Mouse (Mus musculus): ENCODE data around the gene Cactin. TPM values are rescaled to one million over a fixed set of nuclear protein-coding genes. Genes with fewer than 3 reads are reported as not detected.

Cactin gene
- total RNA-seq, 2 experiments from 2014 or later: 7.9 to 8.3 TPM

GRCm38 (mm10) chr10:81365073-81365472 lies 44.2 kb downstream of the Cactin start:
- no peak for DNase-seq

- no peak for DNase-seq
Observed at GRCm38 (mm10) chr10:81365672-81366476, 45.0 kb downstream of the Cactin start, which contains the start of gene 4930404N11Rik. 4930404N11Rik (minus strand) TSS chr10:81365816.

- DNase-seq: no peak
Observed at GRCm38 (mm10) chr10:81366477-81367206, 45.7 kb downstream of the Cactin start.

GRCm38 (mm10) chr10:81367207-81367495 lies 46.2 kb downstream of the Cactin start:
- DNase-seq: no peak

- no peak for DNase-seq
Observed at GRCm38 (mm10) chr10:81375322-81375721, 54.4 kb downstream of the Cactin start.

Small RNA genes within 50 kb of the gene (microRNA-seq; reads per million reads assigned to microRNA genes)
- gene Mir3057 (ENCODE audit: borderline replicate concordance in 2 of 2): 4.0 to 8.8 reads per million in 2 experiments

Other genes with a start within 250 kb of the Cactin start
- under 1 TPM; 0.10 to 0.83 TPM for gene Creb3l3, start 222.2 kb upstream of the Cactin start, total RNA-seq (2021)
- 100 to 1,000 TPM; 149 to 161 TPM for gene Map2k2, start 215.2 kb upstream of the Cactin start, total RNA-seq (2021)
- gene Zbtb7a, start 185.9 kb upstream of the Cactin start, total RNA-seq (2021): 10 to 100 TPM; 21.4 to 22.3 TPM
- gene Pias4, start 153.2 kb upstream of the Cactin start, total RNA-seq (2021): 10 to 100 TPM; 11.7 to 14.2 TPM
- 100 to 1,000 TPM; 838 to 862 TPM for gene Eef2, start 144.5 kb upstream of the Cactin start, total RNA-seq (2021)
- gene Dapk3, start 138.1 kb upstream of the Cactin start, total RNA-seq (2021): 10 to 100 TPM; 22.3 to 22.4 TPM
- gene 4930442H23Rik, start 137.3 kb upstream of the Cactin start, total RNA-seq (2021): not detected
- gene Nmrk2, start 119.1 kb upstream of the Cactin start, total RNA-seq (2021): 10 to 100 TPM; 41.1 to 57.7 TPM
- not detected for gene Atcay, start 90.3 kb upstream of the Cactin start, total RNA-seq (2021)
- gene Zfr2, start 87.9 kb upstream of the Cactin start, total RNA-seq (2021): 1 to 10 TPM; 1.9 to 3.0 TPM
- under 1 TPM; 0.13 to 0.23 TPM for gene Matk, start 68.2 kb upstream of the Cactin start, total RNA-seq (2021)
- gene Mrpl54, start 54.2 kb upstream of the Cactin start, total RNA-seq (2021): 10 to 100 TPM; 87.0 to 90.0 TPM
- 100 to 1,000 TPM; 102 to 106 TPM for gene Apba3, start 54.1 kb upstream of the Cactin start, total RNA-seq (2021)
- gene Tjp3, start 29.5 kb upstream of the Cactin start, total RNA-seq (2021): not detected
- 10 to 100 TPM; 20.3 to 20.6 TPM for gene Pip5k1c, start 28.1 kb upstream of the Cactin start, total RNA-seq (2021)
- under 1 TPM; 0.83 to 1.00 TPM for gene Tbxa2r, start 7.6 kb downstream of the Cactin start, total RNA-seq (2021)
- 1 to 10 TPM; 1.0 to 1.3 TPM for gene Gipc3, start 22.2 kb downstream of the Cactin start, total RNA-seq (2021)
- gene Hmg20b, start 29.4 kb downstream of the Cactin start, total RNA-seq (2021): 10 to 100 TPM; 22.9 to 29.6 TPM
- gene Mfsd12, start 36.4 kb downstream of the Cactin start, total RNA-seq (2021): 1 to 10 TPM; 2.3 to 2.9 TPM
- under 1 TPM; 0.48 to 0.49 TPM for gene 4930404N11Rik, start 44.7 kb downstream of the Cactin start, total RNA-seq (2021)
- 10 to 100 TPM; 13.5 to 14.0 TPM for gene Fzr1, start 57.4 kb downstream of the Cactin start, total RNA-seq (2021)
- gene Dohh, start 63.3 kb downstream of the Cactin start, total RNA-seq (2021): 10 to 100 TPM; 41.1 to 41.2 TPM
- gene Gm48551, start 63.4 kb downstream of the Cactin start, total RNA-seq (2021): 1 to 10 TPM in 1 of 2 experiments, under 1 TPM in 1; 0.78 to 1.0 TPM
- under 1 TPM in 1 of 2 experiments, not detected in 1; 0.59 TPM for gene Gm48552, start 67.9 kb downstream of the Cactin start, total RNA-seq (2021)
- gene Smim24, start 71.9 kb downstream of the Cactin start, total RNA-seq (2021): under 1 TPM in 1 of 2 experiments, not detected in 1; 0.67 TPM
- 100 to 1,000 TPM; 215 to 268 TPM for gene Nfic, start 134.5 kb downstream of the Cactin start, total RNA-seq (2021)
- under 1 TPM in 1 of 2 experiments, not detected in 1; 0.24 TPM for gene Celf5, start 161.6 kb downstream of the Cactin start, total RNA-seq (2021)
- gene Ncln, start 175.3 kb downstream of the Cactin start, total RNA-seq (2021): 10 to 100 TPM; 34.2 to 47.8 TPM
- under 1 TPM; 0.99 to 1.00 TPM for gene S1pr4, start 179.0 kb downstream of the Cactin start, total RNA-seq (2021)
- gene Gna15, start 203.1 kb downstream of the Cactin start, total RNA-seq (2021): under 1 TPM; 0.36 to 0.62 TPM
- 10 to 100 TPM; 24.8 to 25.9 TPM for gene Gna11, start 224.1 kb downstream of the Cactin start, total RNA-seq (2021)
- gene Aes, start 238.4 kb downstream of the Cactin start, total RNA-seq (2021): 100 to 1,000 TPM; 845 to 891 TPM

Measured in gastrocnemius, postnatal 25 days (tissue).